Comparison of ENCODE assay signal across 7 mouse cellular contexts in genomic region chrX:72273966-72274658, GRCm38 (mm10). TPM values are rescaled to one million over a fixed set of nuclear protein-coding genes. Genes with fewer than 3 reads are reported as not detected.
DNase-seq lines count a peak whose midpoint lies in the region; ATAC-seq lines count a peak whose summit lies in the region.

No protein-coding gene starts in this region.

- ATAC-seq in forebrain, embryonic 13.5 days, result peak; percentile 63
- peak; percentile 79 for ATAC-seq in kidney, embryonic 15.5 days (replicated peaks; ENCODE audit: low FRiP score)
- no peak for ATAC-seq in cerebellum, adult (ENCODE audit: insufficient number of reproducible peaks, low FRiP score, low TSS enrichment)

- peak overlapping the region; percentile 43; the same call in 1 of the 2 replicates for H3K9ac ChIP-seq in forebrain, embryonic 13.5 days
- H3K9ac ChIP-seq in kidney, embryonic 15.5 days, result peak overlapping the region; percentile 21; the same call in 1 of the 2 replicates

- no peaks in the 10 kb centered on the region for H3K36me3 ChIP-seq in forebrain, embryonic 13.5 days (ENCODE audit: poor library complexity, severe bottlenecking)
- no peaks in the 10 kb centered on the region for H3K36me3 ChIP-seq in kidney, embryonic 15.5 days

- peak overlapping the region; percentile 65 for H3K4me2 ChIP-seq in forebrain, embryonic 13.5 days
- peak overlapping the region; percentile 79 for H3K4me2 ChIP-seq in kidney, embryonic 15.5 days

- no peaks in the 10 kb centered on the region for H3K9me3 ChIP-seq in forebrain, embryonic 13.5 days (replicated peaks)
- H3K9me3 ChIP-seq in kidney, embryonic 15.5 days (replicated peaks), result no peaks in the 10 kb centered on the region

- H3K4me3 ChIP-seq in forebrain, embryonic 13.5 days, result peak overlapping the region; percentile 42
- H3K4me3 ChIP-seq in kidney, embryonic 15.5 days (replicated peaks), result peak overlapping the region; percentile 48

- no peaks in the 10 kb centered on the region for H3K4me1 ChIP-seq in forebrain, embryonic 13.5 days
- H3K4me1 ChIP-seq in kidney, embryonic 15.5 days, result no peaks in the 10 kb centered on the region

- 18% methylated on average over 27 of the region's 27 CpGs for WGBS in forebrain, embryonic 13.5 days
- WGBS in kidney, embryonic 15.5 days, result 30% methylated on average over 26 of the region's 27 CpGs

- peak; percentile 2 for DNase-seq in urinary bladder, postnatal 14 days (ENCODE audit: low spot score)
- no peak for DNase-seq in urinary bladder, adult 2 months (ENCODE audit: low spot score)
- peak; percentile 4 for DNase-seq in lung, postnatal 36 days
- no peak for DNase-seq in frontal cortex, postnatal 14 days (ENCODE audit: low spot score in 2 of 2)

- no peak overlapping the region for H3K27ac ChIP-seq in forebrain, embryonic 13.5 days
- no peak overlapping the region for H3K27ac ChIP-seq in kidney, embryonic 15.5 days

- H3K27me3 ChIP-seq in forebrain, embryonic 13.5 days, result no peaks in the 10 kb centered on the region
- 0 out of 2 replicates have a peak, but pooled peaks cover 7% of the 10 kb centered on the region for H3K27me3 ChIP-seq in kidney, embryonic 15.5 days

RNA-seq across cellular contexts. Expression of gene Gabre, which starts 0.5 kb away (rescaled TPM):
- 5.3 and 5.7 TPM in 2 replicates for polyA plus RNA-seq in urinary bladder, adult 2 months (2012; rRNA removed)
- 0.94 and 1.1 TPM in 2 replicates for polyA plus RNA-seq in forebrain, embryonic 13.5 days (2015; fragmentation: Nextera tagmentation; extraction: Ambion mirVana)
- polyA plus RNA-seq in kidney, embryonic 15.5 days (2015; fragmentation: Nextera tagmentation; extraction: Ambion mirVana), result 2.2 and 2.4 TPM in 2 replicates

RNA-seq across cellular contexts. Expression of gene Magea4, which starts 52.3 kb away (rescaled TPM):
- polyA plus RNA-seq in urinary bladder, adult 2 months (2012; rRNA removed), result not detected in 2 replicates
- polyA plus RNA-seq in forebrain, embryonic 13.5 days (2015; fragmentation: Nextera tagmentation; extraction: Ambion mirVana), result not detected in 2 replicates
- not detected in 2 replicates for polyA plus RNA-seq in kidney, embryonic 15.5 days (2015; fragmentation: Nextera tagmentation; extraction: Ambion mirVana)

Comparison
In these comparisons a context has a peak if more than half of its experiments do, and no peak if none do; other contexts are left out.
1. DNase-seq: peak in urinary bladder, postnatal 14 days (single experiment) and lung, postnatal 36 days (single experiment); none in urinary bladder, adult 2 months (single experiment) and frontal cortex, postnatal 14 days (0 of 2).